Mouse (Mus musculus): ENCODE results near the gene Myh2. TPM values are rescaled to one million over a fixed set of nuclear protein-coding genes. Genes with fewer than 3 reads are reported as not detected.

The Myh2 gene
- polyA plus RNA-seq, 1 experiment from 2014 or later, result 0.05 TPM

GRCm38 (mm10) chr11:67199752-67200151 lies 28.9 kb downstream of the Myh2 start, which contains the start of gene Myh1:
Gene Myh1 (plus strand): TSS chr11:67200052.
- no peak within 1 kb of the TSS for H3K4me3 ChIP-seq (replicated peaks)

GRCm38 (mm10) chr11:67204766-67205165 lies 33.9 kb downstream of the Myh2 start:
- Histone ChIP-seq H3K27ac (replicated peaks) (no peak overlapping the region), H3K4me3 (replicated peaks) (no peak overlapping the region), H3K36me3 (replicated peaks) (no peaks in the 10 kb centered on the region), H3K27me3 (no peaks in the 10 kb centered on the region), H3K9me3 (replicated peaks) (no peaks in the 10 kb centered on the region), H3K9ac (no peak overlapping the region), H3K4me1 (replicated peaks) (no peaks in the 10 kb centered on the region), H3K4me2 (no peak overlapping the region)
- no peak for ATAC-seq (ENCODE audit: insufficient read depth)
- 45% methylated on average over 3 of the region's 3 CpGs for WGBS (ENCODE audit: insufficient replicate concordance)

More at GRCm38 (mm10) chr11:67199752-67200151, 28.9 kb downstream of the Myh2 start, which contains the start of gene Myh1:
- H3K9me3 ChIP-seq (replicated peaks), result no peaks in the 10 kb centered on the region
- H3K27me3 ChIP-seq, result no peaks in the 10 kb centered on the region
- no peaks in the 10 kb centered on the region for H3K36me3 ChIP-seq (replicated peaks)
- 54% methylated on average over 4 of the region's 4 CpGs for WGBS (ENCODE audit: insufficient replicate concordance)
- no peak within 1 kb of the TSS for H3K4me2 ChIP-seq
- no peaks in the 10 kb centered on the region for H3K4me1 ChIP-seq (replicated peaks)
- H3K27ac ChIP-seq (replicated peaks), result no peak within 1 kb of the TSS
- H3K9ac ChIP-seq, result no peak within 1 kb of the TSS
- no peak for ATAC-seq (ENCODE audit: insufficient read depth)

- H3K9ac ChIP-seq, result no peak overlapping the region
- WGBS (ENCODE audit: insufficient replicate concordance), result 74% methylated on average over 8 of the region's 8 CpGs
- H3K4me3 ChIP-seq (replicated peaks), result no peak overlapping the region
- H3K36me3 ChIP-seq (replicated peaks), result no peaks in the 10 kb centered on the region
- ATAC-seq (ENCODE audit: insufficient read depth), result no peak
- no peaks in the 10 kb centered on the region for H3K9me3 ChIP-seq (replicated peaks)
- no peak overlapping the region for H3K27ac ChIP-seq (replicated peaks)
- H3K27me3 ChIP-seq, result no peaks in the 10 kb centered on the region
- no peaks in the 10 kb centered on the region for H3K4me1 ChIP-seq (replicated peaks)
- no peak overlapping the region for H3K4me2 ChIP-seq
Measured at GRCm38 (mm10) chr11:67221803-67222202, 51.0 kb downstream of the Myh2 start.

- no peak overlapping the region for H3K4me3 ChIP-seq (replicated peaks)
- ATAC-seq (ENCODE audit: insufficient read depth), result no peak
- WGBS (ENCODE audit: insufficient replicate concordance), result 60% methylated on average over 3 of the region's 3 CpGs
Measured at GRCm38 (mm10) chr11:67224466-67224865, 53.6 kb downstream of the Myh2 start.

GRCm38 (mm10) chr11:67228731-67229130 lies 57.9 kb downstream of the Myh2 start:
- no peaks in the 10 kb centered on the region for H3K27me3 ChIP-seq
- 54% methylated on average over 3 of the region's 3 CpGs for WGBS (ENCODE audit: insufficient replicate concordance)
- H3K9ac ChIP-seq, result no peak overlapping the region
- no peak overlapping the region for H3K4me2 ChIP-seq
- no peak overlapping the region for H3K27ac ChIP-seq (replicated peaks)
- H3K4me1 ChIP-seq (replicated peaks), result no peaks in the 10 kb centered on the region
- no peaks in the 10 kb centered on the region for H3K36me3 ChIP-seq (replicated peaks)
- H3K4me3 ChIP-seq (replicated peaks), result no peak overlapping the region
- no peaks in the 10 kb centered on the region for H3K9me3 ChIP-seq (replicated peaks)
- no peak for ATAC-seq (ENCODE audit: insufficient read depth)

More at GRCm38 (mm10) chr11:67224466-67224865, 53.6 kb downstream of the Myh2 start:
- no peak overlapping the region for H3K9ac ChIP-seq
- H3K36me3 ChIP-seq (replicated peaks), result no peaks in the 10 kb centered on the region
- no peak overlapping the region for H3K4me2 ChIP-seq
- no peaks in the 10 kb centered on the region for H3K4me1 ChIP-seq (replicated peaks)
- no peak overlapping the region for H3K27ac ChIP-seq (replicated peaks)
- no peaks in the 10 kb centered on the region for H3K27me3 ChIP-seq
- H3K9me3 ChIP-seq (replicated peaks), result no peaks in the 10 kb centered on the region

- Histone ChIP-seq H3K4me2 (no peak overlapping the region), H3K27ac (replicated peaks) (no peak overlapping the region), H3K4me1 (replicated peaks) (no peaks in the 10 kb centered on the region), H3K36me3 (replicated peaks) (no peaks in the 10 kb centered on the region), H3K27me3 (no peaks in the 10 kb centered on the region), H3K4me3 (replicated peaks) (no peak overlapping the region), H3K9ac (no peak overlapping the region), H3K9me3 (replicated peaks) (no peaks in the 10 kb centered on the region)
- no peak for ATAC-seq (ENCODE audit: insufficient read depth)
- 55% methylated on average over 5 of the region's 5 CpGs for WGBS (ENCODE audit: insufficient replicate concordance)
Measured at GRCm38 (mm10) chr11:67229166-67229565, 58.3 kb downstream of the Myh2 start.

GRCm38 (mm10) chr11:67229946-67230345 lies 59.1 kb downstream of the Myh2 start:
- Histone ChIP-seq H3K4me3 (replicated peaks) (no peak overlapping the region), H3K27ac (replicated peaks) (no peak overlapping the region), H3K9ac (no peak overlapping the region), H3K4me1 (replicated peaks) (no peaks in the 10 kb centered on the region), H3K4me2 (no peak overlapping the region), H3K27me3 (no peaks in the 10 kb centered on the region), H3K9me3 (replicated peaks) (no peaks in the 10 kb centered on the region), H3K36me3 (replicated peaks) (no peaks in the 10 kb centered on the region)
- WGBS (ENCODE audit: insufficient replicate concordance), result 69% methylated on average over 2 of the region's 2 CpGs
- no peak for ATAC-seq (ENCODE audit: insufficient read depth)

GRCm38 (mm10) chr11:67235639-67236358 lies 65.0 kb downstream of the Myh2 start:
- Histone ChIP-seq H3K27ac (replicated peaks) (no peak overlapping the region), H3K9ac (no peak overlapping the region), H3K36me3 (replicated peaks) (no peaks in the 10 kb centered on the region), H3K4me2 (no peak overlapping the region), H3K4me1 (replicated peaks) (no peaks in the 10 kb centered on the region), H3K27me3 (no peaks in the 10 kb centered on the region), H3K9me3 (replicated peaks) (no peaks in the 10 kb centered on the region), H3K4me3 (replicated peaks) (no peak overlapping the region)
- 48% methylated on average over 5 of the region's 5 CpGs for WGBS (ENCODE audit: insufficient replicate concordance)
- no peak for ATAC-seq (ENCODE audit: insufficient read depth)

GRCm38 (mm10) chr11:67236799-67237198 lies 66.0 kb downstream of the Myh2 start:
- no peaks in the 10 kb centered on the region for H3K9me3 ChIP-seq (replicated peaks)
- no peak for ATAC-seq (ENCODE audit: insufficient read depth)
- 57% methylated on average over 9 of the region's 9 CpGs for WGBS (ENCODE audit: insufficient replicate concordance)

GRCm38 (mm10) chr11:67237481-67238079 lies 66.8 kb downstream of the Myh2 start, which contains the start of gene Myh4:
Gene Myh4 (plus strand): TSS chr11:67238029.
- Histone ChIP-seq H3K9me3 (replicated peaks) (no peaks in the 10 kb centered on the region), H3K36me3 (replicated peaks) (no peaks in the 10 kb centered on the region), H3K9ac (no peak within 1 kb of the TSS), H3K27ac (replicated peaks) (no peak within 1 kb of the TSS), H3K4me3 (replicated peaks) (no peak within 1 kb of the TSS), H3K27me3 (no peaks in the 10 kb centered on the region), H3K4me2 (no peak within 1 kb of the TSS), H3K4me1 (replicated peaks) (no peaks in the 10 kb centered on the region)
- no peak for ATAC-seq (ENCODE audit: insufficient read depth)
- WGBS (ENCODE audit: insufficient replicate concordance), result 61% methylated on average over 5 of the region's 5 CpGs

More at GRCm38 (mm10) chr11:67236799-67237198, 66.0 kb downstream of the Myh2 start:
- Histone ChIP-seq H3K27me3 (no peaks in the 10 kb centered on the region), H3K9ac (no peak overlapping the region), H3K4me1 (replicated peaks) (no peaks in the 10 kb centered on the region), H3K27ac (replicated peaks) (no peak overlapping the region), H3K4me2 (no peak overlapping the region), H3K4me3 (replicated peaks) (no peak overlapping the region), H3K36me3 (replicated peaks) (no peaks in the 10 kb centered on the region)

GRCm38 (mm10) chr11:67241051-67241450 lies 70.2 kb downstream of the Myh2 start:
- 72% methylated on average over 6 of the region's 6 CpGs for WGBS (ENCODE audit: insufficient replicate concordance)

More at GRCm38 (mm10) chr11:67241051-67241450, 70.2 kb downstream of the Myh2 start:
- Histone ChIP-seq H3K4me2 (no peak overlapping the region), H3K27ac (replicated peaks) (no peak overlapping the region), H3K9ac (no peak overlapping the region), H3K36me3 (replicated peaks) (no peaks in the 10 kb centered on the region), H3K9me3 (replicated peaks) (no peaks in the 10 kb centered on the region), H3K27me3 (no peaks in the 10 kb centered on the region), H3K4me3 (replicated peaks) (no peak overlapping the region), H3K4me1 (replicated peaks) (no peaks in the 10 kb centered on the region)
- ATAC-seq (ENCODE audit: insufficient read depth), result no peak
